Mouse (Mus musculus) G1E (cell line): ENCODE results near the gene Clca3a1. TPM values are rescaled to one million over a fixed set of nuclear protein-coding genes. Genes with fewer than 3 reads are reported as not detected.

ENCODE experiments used
- ATAC-seq: 2 replicates; pipeline ENCODE4 v1.8.0; 2016; ENCODE audit warnings: mild to moderate bottlenecking; ENCODE audit not compliant: insufficient number of reproducible peaks, poor library complexity, low FRiP score, severe bottlenecking; ENCODE audit errors: extremely low read depth
- DNase-seq: peaks from one replicate; pipeline ENCODE4 v3.0.0; 2012; ENCODE audit warnings: low spot score
- H3K27me3 ChIP-seq: 2 replicates; pipeline ENCODE4 v1.6.1; 2012; ENCODE audit warnings: mild to moderate bottlenecking, low read length, inconsistent platforms; ENCODE audit not compliant: insufficient read depth
- H3K36me3 ChIP-seq: replicated peaks from 2 replicates; pipeline ENCODE3; 2012; ENCODE audit warnings: mild to moderate bottlenecking, inconsistent platforms
- H3K4me1 ChIP-seq: 2 replicates; pipeline ENCODE4 v1.6.1; 2012; ENCODE audit warnings: low read depth, low read length, inconsistent platforms, mixed read lengths; ENCODE audit not compliant: insufficient read depth
- H3K4me3 ChIP-seq: 2 replicates; pipeline ENCODE4 v1.5.1; 2012; ENCODE audit warnings: low read depth, mild to moderate bottlenecking, inconsistent platforms, low read length, moderate library complexity, mixed read lengths
- H3K9me3 ChIP-seq: replicated peaks from 2 replicates; pipeline ENCODE4 v1.6.1; 2012; ENCODE audit warnings: inconsistent platforms
- CTCF ChIP-seq: IDR thresholded peaks from 2 replicates; pipeline ENCODE4 v1.5.1; 2012; ENCODE audit warnings: low read depth, low read length, inconsistent platforms, mixed read lengths
- GATA1 ChIP-seq: IDR thresholded peaks from 2 replicates; pipeline ENCODE4 v1.6.1; 2012; ENCODE audit warnings: borderline replicate concordance, low read length, inconsistent platforms, mixed read lengths
- GATA2 ChIP-seq: IDR thresholded peaks from 2 replicates; pipeline ENCODE4 v1.6.1; 2012; ENCODE audit warnings: low read depth, low read length, inconsistent platforms, borderline replicate concordance
- POLR2AphosphoS5 ChIP-seq: IDR thresholded peaks from 2 replicates; pipeline ENCODE4 v1.6.1; 2012; ENCODE audit warnings: low read depth, low read length, inconsistent platforms; ENCODE audit not compliant: insufficient replicate concordance
- TAL1 ChIP-seq: conservative IDR thresholded peaks from 2 replicates; pipeline ENCODE4 v1.6.1; 2012; ENCODE audit warnings: low read depth, low read length, inconsistent platforms, mixed read lengths
- polyA plus RNA-seq: library from polyadenylated mRNA; stranded (reverse); fragments of >175 nt; gene quantifications from 2 replicates; pipeline ENCODE4 v1.2.3, GENCODE M21; 2012
- total RNA-seq, 2 experiments: library from RNA; stranded (forward) in 1 of 2; stranded (reverse) in 1 of 2; fragments of 200-1000 nt in 1 of 2; fragments of >200 nt in 1 of 2; fragmentation: Nextera tagmentation in 1 of 2; gene quantifications; 2 replicates each; pipeline ENCODE4 v1.2.3; 2014 to 2017

Gene Clca3a1
- total and polyA plus RNA-seq, 3 experiments: 1.8 to 61.1 (median 19.8) TPM

GRCm38 (mm10) chr3:144683136-144683814 lies 77.5 kb downstream of the Clca3a1 start:
- TF ChIP-seq CTCF: no peak
- no peak for TF ChIP-seq GATA1
- TF ChIP-seq TAL1: peak; percentile 32; the same call in 1 of the 2 replicates
- no peak for TF ChIP-seq GATA2
- no peak for TF ChIP-seq POLR2AphosphoS5
- H3K4me1 ChIP-seq: peaks cover 79% of the 10 kb centered on the region
- ATAC-seq: 0 out of 2 replicates have a peak, but pooled peaks have one; percentile 26

GRCm38 (mm10) chr3:144681542-144681941 lies 79.2 kb downstream of the Clca3a1 start:
- peaks cover 15% of the 10 kb centered on the region for H3K36me3 ChIP-seq
- H3K4me1 ChIP-seq: peaks cover 85% of the 10 kb centered on the region
- H3K4me3 ChIP-seq: no peak overlapping the region
- ATAC-seq: no peak
- TF ChIP-seq CTCF (no peak), GATA1 (no peak), GATA2 (no peak), POLR2AphosphoS5 (no peak), TAL1 (no peak)
- no peak for DNase-seq
- no peaks in the 10 kb centered on the region for H3K9me3 ChIP-seq
- H3K27me3 ChIP-seq: no peaks in the 10 kb centered on the region

More at GRCm38 (mm10) chr3:144683136-144683814, 77.5 kb downstream of the Clca3a1 start:
- Histone ChIP-seq H3K9me3 (no peaks in the 10 kb centered on the region), H3K36me3 (peaks cover 28% of the 10 kb centered on the region), H3K27me3 (no peaks in the 10 kb centered on the region), H3K4me3 (no peak overlapping the region)
- DNase-seq: no peak

GRCm38 (mm10) chr3:144679701-144680159 lies 81.0 kb downstream of the Clca3a1 start:
- Histone ChIP-seq H3K36me3 (peaks cover 3% of the 10 kb centered on the region), H3K9me3 (no peaks in the 10 kb centered on the region), H3K4me1 (peaks cover 92% of the 10 kb centered on the region), H3K27me3 (no peaks in the 10 kb centered on the region), H3K4me3 (no peak overlapping the region)
- TF ChIP-seq GATA1: no peak
- TF ChIP-seq GATA2: no peak
- no peak for TF ChIP-seq TAL1
- no peak for TF ChIP-seq POLR2AphosphoS5
- TF ChIP-seq CTCF: no peak
- no peak for ATAC-seq
- DNase-seq: no peak

Other genes with a start within 250 kb of the Clca3a1 start
- gene Hs2st1, start 190.8 kb downstream of the Clca3a1 start, total RNA-seq (2014; fragmentation: Nextera tagmentation): 37.8 and 43.6 TPM in 2 replicates
- gene Hs2st1, start 190.8 kb downstream of the Clca3a1 start, total RNA-seq (2017): 36.1 and 40.6 TPM in 2 replicates
- gene Hs2st1, start 190.8 kb downstream of the Clca3a1 start, polyA plus RNA-seq: 6.1 and 7.6 TPM in 2 replicates
- 314 and 354 TPM in 2 replicates for gene Selenof, start 190.7 kb downstream of the Clca3a1 start, total RNA-seq (2014; fragmentation: Nextera tagmentation)
- gene Selenof, start 190.7 kb downstream of the Clca3a1 start, total RNA-seq (2017): 662 and 687 TPM in 2 replicates
- gene Selenof, start 190.7 kb downstream of the Clca3a1 start, polyA plus RNA-seq: 19.9 TPM in 2 replicates
- gene Sh3glb1, start 40.6 kb downstream of the Clca3a1 start, total RNA-seq (2014; fragmentation: Nextera tagmentation): 337 and 350 TPM in 2 replicates
- gene Sh3glb1, start 40.6 kb downstream of the Clca3a1 start, total RNA-seq (2017): 73.7 and 79.8 TPM in 2 replicates
- gene Sh3glb1, start 40.6 kb downstream of the Clca3a1 start, polyA plus RNA-seq: 42.4 and 51.0 TPM in 2 replicates
- gene Clca3a2, start 58.5 kb upstream of the Clca3a1 start, total RNA-seq (2014; fragmentation: Nextera tagmentation): 1.7 TPM in 1 of 2 replicates, not detected in the other
- 0.05 and 0.41 TPM in 2 replicates for gene Clca3a2, start 58.5 kb upstream of the Clca3a1 start, total RNA-seq (2017)
- gene Clca3a2, start 58.5 kb upstream of the Clca3a1 start, polyA plus RNA-seq: not detected in 2 replicates
- not detected in 2 replicates for gene Clca3b, start 88.4 kb upstream of the Clca3a1 start, total RNA-seq (2014; fragmentation: Nextera tagmentation)
- 0.05 TPM in 1 of 2 replicates, not detected in the other for gene Clca3b, start 88.4 kb upstream of the Clca3a1 start, total RNA-seq (2017)
- gene Clca3b, start 88.4 kb upstream of the Clca3a1 start, polyA plus RNA-seq: not detected in 2 replicates
- not detected in 2 replicates for gene Clca4b, start 171.6 kb upstream of the Clca3a1 start, total RNA-seq (2014; fragmentation: Nextera tagmentation)
- 0.06 TPM in 1 of 2 replicates, not detected in the other for gene Clca4b, start 171.6 kb upstream of the Clca3a1 start, total RNA-seq (2017)
- gene Clca4b, start 171.6 kb upstream of the Clca3a1 start, polyA plus RNA-seq: not detected in 2 replicates
- not detected in 2 replicates for gene Clca4a, start 214.1 kb upstream of the Clca3a1 start, total RNA-seq (2014; fragmentation: Nextera tagmentation)
- not detected in 2 replicates for gene Clca4a, start 214.1 kb upstream of the Clca3a1 start, total RNA-seq (2017)
- gene Clca4a, start 214.1 kb upstream of the Clca3a1 start, polyA plus RNA-seq: not detected in 2 replicates